Mouse (Mus musculus): Measurements from ENCODE around the gene Gm45521. TPM values are rescaled to one million over a fixed set of nuclear protein-coding genes. Genes with fewer than 3 reads are reported as not detected.

The Gm45521 gene
- polyA plus RNA-seq (2016; fragmentation: Nextera tagmentation; extraction: Ambion mirVana), result 0.22 and 0.32 TPM in 2 replicates

- peak; percentile 51 for DNase-seq (ENCODE audit: extremely low spot score, low spot score)
- Histone ChIP-seq H3K4me1 (peaks cover 36% of the 10 kb centered on the region), H3K27me3 (ENCODE audit: poor library complexity, severe bottlenecking) (no peaks in the 10 kb centered on the region), H3K9me3 (no peaks in the 10 kb centered on the region), H3K4me3 (no peak within 1 kb of the TSS), H3K36me3 (replicated peaks) (0 out of 2 replicates have a peak, but pooled peaks cover 2% of the 10 kb centered on the region), H3K27ac (peak within 1 kb of the TSS; percentile 58)
- 45% methylated on average over 9 of the region's 9 CpGs for WGBS
These were observed at the start of gene Gm45521 for GRCm38 (mm10) chr14:7957049-7957448. TSS of gene Gm45521 (plus strand) at chr14:7957288.

- Histone ChIP-seq H3K36me3 (replicated peaks) (peaks cover 97% of the 10 kb centered on the region), H3K27me3 (ENCODE audit: poor library complexity, severe bottlenecking) (no peaks in the 10 kb centered on the region), H3K4me3 (no peak overlapping the region), H3K9me3 (no peaks in the 10 kb centered on the region), H3K4me1 (peaks cover 13% of the 10 kb centered on the region), H3K27ac (no peak overlapping the region)
- DNase-seq (ENCODE audit: extremely low spot score, low spot score), result no peak
- 89% methylated on average over 10 of the region's 10 CpGs for WGBS
These were observed 47.6 kb upstream of the Gm45521 start for GRCm38 (mm10) chr14:7909472-7909871.

- no peaks in the 10 kb centered on the region for H3K27me3 ChIP-seq (ENCODE audit: poor library complexity, severe bottlenecking)
- H3K9me3 ChIP-seq, result no peaks in the 10 kb centered on the region
- H3K27ac ChIP-seq, result 0 out of 2 replicates have a peak overlapping the region, but pooled peaks have one; percentile 51
- H3K4me3 ChIP-seq, result no peak overlapping the region
- no peak for DNase-seq (ENCODE audit: extremely low spot score, low spot score)
- WGBS, result 75% methylated on average over 7 of the region's 7 CpGs
- peaks cover 98% of the 10 kb centered on the region for H3K36me3 ChIP-seq (replicated peaks)
- peaks cover 15% of the 10 kb centered on the region for H3K4me1 ChIP-seq
These were observed 43.2 kb upstream of the Gm45521 start for GRCm38 (mm10) chr14:7913842-7914241.

- H3K27ac ChIP-seq, result no peak overlapping the region
- H3K36me3 ChIP-seq (replicated peaks), result peaks cover 99% of the 10 kb centered on the region
- 75% methylated on average over 4 of the region's 4 CpGs for WGBS
- no peaks in the 10 kb centered on the region for H3K9me3 ChIP-seq
- H3K4me3 ChIP-seq, result no peak overlapping the region
- H3K27me3 ChIP-seq (ENCODE audit: poor library complexity, severe bottlenecking), result no peaks in the 10 kb centered on the region
- no peak for DNase-seq (ENCODE audit: extremely low spot score, low spot score)
- peaks cover 15% of the 10 kb centered on the region for H3K4me1 ChIP-seq
These were observed 42.6 kb upstream of the Gm45521 start for GRCm38 (mm10) chr14:7914461-7914860.

GRCm38 (mm10) chr14:7918150-7918991, 38.7 kb upstream of the Gm45521 start:
- WGBS, result 89% methylated on average over 6 of the region's 6 CpGs

GRCm38 (mm10) chr14:7919309-7919708, 37.8 kb upstream of the Gm45521 start:
- H3K9me3 ChIP-seq, result no peaks in the 10 kb centered on the region
- no peak overlapping the region for H3K27ac ChIP-seq
- H3K4me3 ChIP-seq, result no peak overlapping the region
- peaks cover 4% of the 10 kb centered on the region for H3K4me1 ChIP-seq
- 95% methylated on average over 5 of the region's 5 CpGs for WGBS
- H3K27me3 ChIP-seq (ENCODE audit: poor library complexity, severe bottlenecking), result no peaks in the 10 kb centered on the region
- peaks cover 98% of the 10 kb centered on the region for H3K36me3 ChIP-seq (replicated peaks)
- no peak for DNase-seq (ENCODE audit: extremely low spot score, low spot score)

More at GRCm38 (mm10) chr14:7918150-7918991, 38.7 kb upstream of the Gm45521 start:
- H3K27ac ChIP-seq, result no peak overlapping the region
- no peaks in the 10 kb centered on the region for H3K9me3 ChIP-seq
- H3K36me3 ChIP-seq (replicated peaks), result peaks cover 98% of the 10 kb centered on the region
- DNase-seq (ENCODE audit: extremely low spot score, low spot score), result no peak
- H3K4me3 ChIP-seq, result no peak overlapping the region
- H3K4me1 ChIP-seq, result peaks cover 13% of the 10 kb centered on the region
- no peaks in the 10 kb centered on the region for H3K27me3 ChIP-seq (ENCODE audit: poor library complexity, severe bottlenecking)

- H3K27ac ChIP-seq, result no peak overlapping the region
- H3K27me3 ChIP-seq (ENCODE audit: poor library complexity, severe bottlenecking), result no peaks in the 10 kb centered on the region
- H3K9me3 ChIP-seq, result no peaks in the 10 kb centered on the region
- peaks cover 98% of the 10 kb centered on the region for H3K36me3 ChIP-seq (replicated peaks)
- H3K4me1 ChIP-seq, result no peaks in the 10 kb centered on the region
- WGBS, result 88% methylated on average over 4 of the region's 4 CpGs
- no peak overlapping the region for H3K4me3 ChIP-seq
- no peak for DNase-seq (ENCODE audit: extremely low spot score, low spot score)
These were observed 37.2 kb upstream of the Gm45521 start for GRCm38 (mm10) chr14:7919921-7920320.

- WGBS, result 94% methylated on average over 5 of the region's 5 CpGs
- DNase-seq (ENCODE audit: extremely low spot score, low spot score), result no peak
- Histone ChIP-seq H3K4me3 (no peak overlapping the region), H3K36me3 (replicated peaks) (peaks cover 97% of the 10 kb centered on the region), H3K9me3 (no peaks in the 10 kb centered on the region), H3K27me3 (ENCODE audit: poor library complexity, severe bottlenecking) (no peaks in the 10 kb centered on the region), H3K4me1 (no peaks in the 10 kb centered on the region), H3K27ac (no peak overlapping the region)
These were observed 35.6 kb upstream of the Gm45521 start for GRCm38 (mm10) chr14:7921459-7921858.

- DNase-seq (ENCODE audit: extremely low spot score, low spot score), result no peak
- no peaks in the 10 kb centered on the region for H3K9me3 ChIP-seq
- no peaks in the 10 kb centered on the region for H3K27me3 ChIP-seq (ENCODE audit: poor library complexity, severe bottlenecking)
- no peak overlapping the region for H3K27ac ChIP-seq
- H3K4me3 ChIP-seq, result no peak overlapping the region
- peaks cover 96% of the 10 kb centered on the region for H3K36me3 ChIP-seq (replicated peaks)
- H3K4me1 ChIP-seq, result no peaks in the 10 kb centered on the region
These were observed 33.5 kb upstream of the Gm45521 start for GRCm38 (mm10) chr14:7923635-7924034.

- Histone ChIP-seq H3K4me1 (no peaks in the 10 kb centered on the region), H3K36me3 (replicated peaks) (peaks cover 98% of the 10 kb centered on the region), H3K9me3 (no peaks in the 10 kb centered on the region), H3K4me3 (no peak overlapping the region), H3K27me3 (ENCODE audit: poor library complexity, severe bottlenecking) (no peaks in the 10 kb centered on the region), H3K27ac (no peak overlapping the region)
- 82% methylated on average over 1 of the region's 1 CpGs for WGBS
- DNase-seq (ENCODE audit: extremely low spot score, low spot score), result no peak
These were observed 28.7 kb upstream of the Gm45521 start for GRCm38 (mm10) chr14:7928362-7928761.

- Histone ChIP-seq H3K27ac (no peak overlapping the region), H3K27me3 (ENCODE audit: poor library complexity, severe bottlenecking) (no peaks in the 10 kb centered on the region), H3K36me3 (replicated peaks) (peaks cover 98% of the 10 kb centered on the region), H3K4me3 (no peak overlapping the region), H3K4me1 (no peaks in the 10 kb centered on the region), H3K9me3 (no peaks in the 10 kb centered on the region)
- WGBS, result 90% methylated on average over 7 of the region's 7 CpGs
- no peak for DNase-seq (ENCODE audit: extremely low spot score, low spot score)
These were observed 28.1 kb upstream of the Gm45521 start for GRCm38 (mm10) chr14:7929029-7929428.

GRCm38 (mm10) chr14:7932151-7932550, 24.9 kb upstream of the Gm45521 start:
- peaks cover 98% of the 10 kb centered on the region for H3K36me3 ChIP-seq (replicated peaks)
- DNase-seq (ENCODE audit: extremely low spot score, low spot score), result no peak
- no peaks in the 10 kb centered on the region for H3K9me3 ChIP-seq
- no peak overlapping the region for H3K4me3 ChIP-seq
- H3K27ac ChIP-seq, result no peak overlapping the region
- H3K27me3 ChIP-seq (ENCODE audit: poor library complexity, severe bottlenecking), result no peaks in the 10 kb centered on the region
- H3K4me1 ChIP-seq, result peaks cover 5% of the 10 kb centered on the region
- WGBS, result 93% methylated on average over 4 of the region's 4 CpGs

GRCm38 (mm10) chr14:7934166-7934565, 22.9 kb upstream of the Gm45521 start:
- Histone ChIP-seq H3K4me3 (no peak overlapping the region), H3K27me3 (ENCODE audit: poor library complexity, severe bottlenecking) (no peaks in the 10 kb centered on the region), H3K36me3 (replicated peaks) (peaks cover 91% of the 10 kb centered on the region), H3K9me3 (no peaks in the 10 kb centered on the region), H3K4me1 (peaks cover 6% of the 10 kb centered on the region), H3K27ac (no peak overlapping the region)
- WGBS, result 94% methylated on average over 7 of the region's 7 CpGs
- no peak for DNase-seq (ENCODE audit: extremely low spot score, low spot score)

Data from forebrain, embryonic 10.5 days (tissue).